Mouse (Mus musculus) heart, postnatal 0 days (tissue): ENCODE results near the gene Rdh16f2. TPM values are rescaled to one million over a fixed set of nuclear protein-coding genes. Genes with fewer than 3 reads are reported as not detected.
"Not testable (repeated sequence)": the region's sequence is repeated elsewhere in the genome, so short reads cannot be mapped to it uniquely, and the experiment has no call there.

Source experiments
- ATAC-seq: fragments of 200-750 bp; cut with Nextera tagmentation; 2 replicates; pipeline ENCODE4 v1.8.0; 2017; ENCODE audit warnings: low read depth, moderate number of reproducible peaks, moderate library complexity; ENCODE audit not compliant: insufficient read depth
- DNase-seq: peaks from one replicate; pipeline ENCODE4 v3.0.0-alpha.2; 2016; ENCODE audit warnings: low spot score
- H3K27ac ChIP-seq: fragments of 300-500 bp; sonication (generic); 2 replicates; pipeline ENCODE4 v1.5.1; 2014; ENCODE audit warnings: low read depth, mild to moderate bottlenecking
- H3K27me3 ChIP-seq: fragments of 300-500 bp; sonication (generic); 2 replicates; pipeline ENCODE4 v1.6.1; 2014; ENCODE audit warnings: low read length, mixed read lengths; ENCODE audit not compliant: control insufficient read depth, insufficient read depth
- H3K36me3 ChIP-seq: fragments of 300-500 bp; sonication (generic); replicated peaks from 2 replicates; pipeline ENCODE4 v1.6.1; 2014; ENCODE audit warnings: low read length, mixed read lengths; ENCODE audit not compliant: control insufficient read depth, insufficient read depth
- H3K4me1 ChIP-seq: fragments of 300-500 bp; sonication (generic); 2 replicates; pipeline ENCODE4 v1.6.1; 2014; ENCODE audit warnings: antibody characterized with exemption; ENCODE audit not compliant: control insufficient read depth, insufficient read depth
- H3K4me2 ChIP-seq: fragments of 300-500 bp; sonication (generic); 2 replicates; pipeline ENCODE4 v1.6.1; 2014; ENCODE audit warnings: low read depth, mild to moderate bottlenecking, low read length, moderate library complexity
- H3K4me3 ChIP-seq: fragments of 300-500 bp; sonication (generic); 2 replicates; pipeline ENCODE4 v1.5.1; 2014; ENCODE audit warnings: low read depth, low read length
- H3K9ac ChIP-seq: fragments of 300-500 bp; sonication (generic); replicated peaks from 2 replicates; pipeline ENCODE4 v1.6.1; 2014; ENCODE audit warnings: low read depth, low read length, mixed read lengths
- H3K9me3 ChIP-seq: fragments of 300-500 bp; sonication (generic); replicated peaks from 2 replicates; pipeline ENCODE4 v1.6.1; 2016; ENCODE audit warnings: low read length; ENCODE audit not compliant: control insufficient read depth
- CTCF ChIP-seq: IDR thresholded peaks from 2 replicates; pipeline ENCODE4 v1.5.1; 2016; ENCODE audit warnings: antibody characterized with exemption, control low read depth, low read depth
- EP300 ChIP-seq: IDR thresholded peaks from 2 replicates; pipeline ENCODE4 v1.6.1; 2016; ENCODE audit warnings: antibody characterized with exemption, low read depth
- WGBS: fragments of 180-500 bp; shearing (Covaris S2); extraction: QIAGEN DNeasy Blood & Tissue Kit; methylation state at CpG from one replicate; pipeline ENCODE4 v1.1.7; 2014; 5-methylcytosine and 5-hydroxymethylcytosine counted together
- polyA plus RNA-seq: library from polyadenylated mRNA; unstranded; fragments of >200 nt; fragmentation: Nextera tagmentation; extraction: Ambion mirVana; gene quantifications from 2 replicates; pipeline ENCODE4 v1.2.1, GENCODE M21; 2015
- total RNA-seq: library from RNA; depleted of rRNA; stranded (reverse); fragments of >200 nt; gene quantifications from 2 replicates; pipeline ENCODE4 v1.2.3, GENCODE M21; 2014; ENCODE audit warnings: low replicate concordance

The Rdh16f2 gene
- total and polyA plus RNA-seq, 2 experiments from 2014 or later = not detected

GRCm38 (mm10) chr10:127835292-127835691 lies 31.0 kb upstream of the Rdh16f2 start:
- Histone ChIP-seq H3K9me3 (no peaks in the 10 kb centered on the region), H3K36me3 (no peaks in the 10 kb centered on the region), H3K9ac (no peak overlapping the region), H3K4me3 (no peak overlapping the region), H3K27me3 (no peaks in the 10 kb centered on the region), H3K4me2 (no peak overlapping the region), H3K4me1 (no peaks in the 10 kb centered on the region), H3K27ac (no peak overlapping the region)
- TF ChIP-seq CTCF = no peak
- TF ChIP-seq EP300 = no peak
- DNase-seq = no peak
- WGBS = 61% methylated on average over 5 of the region's 5 CpGs
- no peak for ATAC-seq

DNA sequence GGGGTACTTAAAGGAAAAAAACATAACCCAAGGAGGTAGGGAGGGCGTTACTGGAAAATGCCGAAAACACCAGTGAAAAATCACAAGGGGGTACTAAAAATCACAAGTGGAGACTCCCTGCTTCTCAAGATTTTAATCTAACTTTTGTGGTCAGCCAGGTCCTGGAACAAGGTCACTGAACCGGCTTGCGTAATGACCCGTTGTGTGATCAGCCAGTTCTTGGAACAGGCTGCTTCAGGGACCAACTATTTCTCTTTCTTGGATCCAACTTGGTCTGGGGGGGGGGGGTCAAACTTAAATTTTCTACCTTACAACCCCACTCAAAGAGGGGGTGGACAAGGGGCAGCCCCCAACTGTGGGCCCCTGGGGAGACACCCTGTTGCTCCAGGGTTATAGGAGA lies 28.5 kb upstream of the Rdh16f2 start:
- not testable (repeated sequence) for H3K9me3 ChIP-seq, H3K4me3 ChIP-seq, H3K4me1 ChIP-seq, H3K36me3 ChIP-seq, ATAC-seq, H3K9ac ChIP-seq, DNase-seq, H3K27ac ChIP-seq, H3K4me2 ChIP-seq, H3K27me3 ChIP-seq
- 88% methylated on average over 5 of the region's 5 CpGs for WGBS

DNA sequence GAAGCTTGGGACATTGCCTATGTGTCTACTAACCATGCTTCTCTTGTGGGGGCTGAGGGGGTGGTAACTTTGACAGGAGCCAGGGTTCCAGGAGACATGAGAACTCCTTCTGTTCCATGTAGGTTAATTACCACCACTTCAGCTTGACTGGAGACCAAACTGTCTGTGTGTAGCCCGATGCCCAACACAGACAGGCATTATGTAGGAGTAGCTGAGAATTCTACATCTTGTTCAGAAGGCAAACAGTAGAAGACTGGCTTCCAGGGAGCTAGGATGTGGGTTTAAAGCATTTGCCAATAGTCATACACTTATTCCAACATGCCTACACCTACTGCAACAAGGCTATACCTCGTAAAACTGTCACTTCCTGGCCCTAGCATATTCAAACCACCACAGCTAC lies 27.7 kb upstream of the Rdh16f2 start:
- WGBS = 72% methylated on average over 2 of the region's 2 CpGs
- no peaks in the 10 kb centered on the region for H3K27me3 ChIP-seq
- H3K27ac ChIP-seq = no peak overlapping the region
- no peaks in the 10 kb centered on the region for H3K4me1 ChIP-seq
- H3K36me3 ChIP-seq = no peaks in the 10 kb centered on the region
- no peak overlapping the region for H3K4me2 ChIP-seq
- TF ChIP-seq EP300 = no peak
- TF ChIP-seq CTCF = no peak
- DNase-seq (no peak), ATAC-seq (no peak)
- no peaks in the 10 kb centered on the region for H3K9me3 ChIP-seq
- H3K4me3 ChIP-seq = no peak overlapping the region
- H3K9ac ChIP-seq = no peak overlapping the region

DNA sequence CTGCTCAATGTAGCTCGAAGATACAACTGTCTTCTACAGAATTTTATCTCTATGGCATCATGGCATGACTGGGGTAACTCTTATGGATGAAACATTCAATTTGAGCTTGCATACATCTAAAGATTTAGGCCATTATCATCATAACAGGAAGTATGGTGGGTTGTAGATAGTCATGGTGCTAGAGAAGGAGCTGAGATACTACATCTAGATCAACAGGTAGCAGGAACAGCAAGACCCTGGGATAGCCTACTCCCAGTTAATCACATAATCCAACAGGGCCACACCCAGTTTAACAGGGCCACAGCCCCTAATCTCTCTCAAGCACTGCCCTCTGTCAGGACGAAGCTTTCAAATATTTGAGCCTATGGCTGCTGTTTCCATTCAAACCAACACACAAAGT lies 25.5 kb upstream of the Rdh16f2 start:
- Histone ChIP-seq H3K4me2 (no peak overlapping the region), H3K9ac (no peak overlapping the region), H3K4me1 (no peaks in the 10 kb centered on the region), H3K9me3 (no peaks in the 10 kb centered on the region), H3K4me3 (no peak overlapping the region), H3K36me3 (no peaks in the 10 kb centered on the region), H3K27me3 (no peaks in the 10 kb centered on the region), H3K27ac (no peak overlapping the region)
- TF ChIP-seq EP300 (no peak), CTCF (no peak)
- WGBS = 55% methylated on average over 2 of the region's 2 CpGs
- DNase-seq (no peak), ATAC-seq (no peak)

DNA sequence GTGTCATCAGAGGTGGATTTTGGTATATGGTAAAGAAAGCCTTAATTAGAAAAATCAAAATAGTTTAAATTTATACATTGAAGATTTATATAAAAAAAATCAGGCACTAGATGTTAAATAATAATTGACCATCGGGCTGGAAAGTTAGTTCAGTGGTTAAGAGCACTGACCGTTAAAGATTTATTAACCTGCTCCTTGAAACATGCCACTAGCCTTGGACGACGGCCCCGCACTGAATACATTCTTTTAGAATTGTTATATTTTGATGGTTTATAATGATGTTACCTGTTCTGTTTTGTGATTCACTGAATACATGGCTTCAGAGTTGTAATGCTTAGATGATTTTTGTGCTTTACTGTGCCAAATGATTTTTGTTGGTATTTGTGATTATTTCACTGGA lies 20.3 kb upstream of the Rdh16f2 start:
- H3K36me3 ChIP-seq, H3K9ac ChIP-seq, ATAC-seq, H3K4me2 ChIP-seq, H3K4me1 ChIP-seq, H3K27ac ChIP-seq, H3K4me3 ChIP-seq, DNase-seq, H3K9me3 ChIP-seq, H3K27me3 ChIP-seq: not testable (repeated sequence)
- 88% methylated on average over 5 of the region's 5 CpGs for WGBS

DNA sequence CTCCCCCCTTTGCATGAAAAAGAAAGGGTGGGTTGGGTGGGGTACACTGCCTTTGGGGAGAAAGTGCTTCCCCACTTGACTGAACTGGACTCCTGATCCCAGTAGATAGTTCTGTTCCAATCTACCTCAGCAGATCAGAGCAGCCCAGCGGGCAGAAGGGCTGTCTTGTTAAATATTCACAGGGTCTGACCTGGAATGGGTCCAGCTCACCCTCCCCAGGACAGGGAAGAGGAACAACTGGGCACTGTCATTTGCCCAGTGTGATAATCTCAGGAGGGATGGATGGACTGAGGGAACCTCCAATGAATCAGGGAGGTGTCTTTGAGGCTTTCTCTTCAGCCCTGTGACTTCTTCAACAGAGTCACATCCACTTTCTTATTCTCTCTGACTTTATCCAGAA lies 18.2 kb upstream of the Rdh16f2 start:
- no peaks in the 10 kb centered on the region for H3K27me3 ChIP-seq
- no peaks in the 10 kb centered on the region for H3K4me1 ChIP-seq
- no peak for TF ChIP-seq CTCF
- TF ChIP-seq EP300 = no peak
- 68% methylated on average over 1 of the region's 1 CpGs for WGBS
- H3K36me3 ChIP-seq = no peaks in the 10 kb centered on the region
- H3K4me3 ChIP-seq = no peak overlapping the region
- H3K27ac ChIP-seq = no peak overlapping the region
- DNase-seq (no peak), ATAC-seq (no peak)
- H3K9ac ChIP-seq = no peak overlapping the region
- H3K4me2 ChIP-seq = no peak overlapping the region
- H3K9me3 ChIP-seq = no peaks in the 10 kb centered on the region
